Mouse (Mus musculus): ENCODE results near the gene Pknox2. TPM values are rescaled to one million over a fixed set of nuclear protein-coding genes. Genes with fewer than 3 reads are reported as not detected.

Gene Pknox2
- polyA plus RNA-seq, 1 experiment: 1.8 TPM

DNA sequence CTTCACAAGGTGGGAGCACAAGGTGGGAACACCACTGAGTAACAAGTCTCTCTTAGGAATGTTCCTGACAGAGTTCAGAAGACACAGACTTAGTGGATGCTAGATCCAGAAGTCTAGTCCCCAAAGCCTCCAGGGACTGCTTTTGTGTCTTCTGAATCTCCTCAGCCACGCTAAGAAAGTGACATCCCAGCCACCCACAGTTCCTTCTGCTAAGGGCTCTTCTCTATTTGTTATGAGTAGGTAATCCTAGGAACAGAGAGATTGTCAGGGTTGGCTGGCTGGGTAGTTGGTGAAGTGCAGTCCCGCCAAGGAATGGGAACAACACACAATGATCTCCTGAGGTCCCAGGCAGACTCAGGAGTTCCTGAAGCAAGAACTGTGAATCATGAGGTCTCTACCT lies 85.6 kb downstream of the Pknox2 start:
- DNase-seq (ENCODE audit: low read depth, low spot score): no peak

DNA sequence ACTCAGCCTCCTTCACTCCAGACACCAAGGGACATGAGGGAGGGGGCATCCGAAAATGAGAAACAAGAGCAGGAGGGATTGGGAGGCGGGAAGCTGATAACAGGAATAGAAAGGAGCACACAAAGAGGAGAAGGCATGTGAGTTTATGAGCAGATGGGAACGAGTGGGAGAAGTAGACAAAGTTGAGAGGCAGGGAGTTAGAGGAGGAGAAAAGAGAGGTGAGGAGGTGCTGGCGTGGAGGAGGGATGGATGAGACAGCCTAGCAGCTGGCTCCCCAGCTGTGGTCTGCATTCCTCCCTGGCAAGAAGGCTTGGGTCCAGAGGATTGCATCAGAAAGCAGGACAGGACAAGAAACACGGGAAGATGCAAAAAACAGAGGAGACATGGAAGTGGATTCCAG lies 92.5 kb downstream of the Pknox2 start:
- WGBS: 54% methylated on average over 5 of the region's 5 CpGs
- no peak for DNase-seq (ENCODE audit: low read depth, low spot score)

More for the DNA sequence above, 85.6 kb downstream of the Pknox2 start:
- WGBS: 45% methylated on average over 2 of the region's 2 CpGs

DNA sequence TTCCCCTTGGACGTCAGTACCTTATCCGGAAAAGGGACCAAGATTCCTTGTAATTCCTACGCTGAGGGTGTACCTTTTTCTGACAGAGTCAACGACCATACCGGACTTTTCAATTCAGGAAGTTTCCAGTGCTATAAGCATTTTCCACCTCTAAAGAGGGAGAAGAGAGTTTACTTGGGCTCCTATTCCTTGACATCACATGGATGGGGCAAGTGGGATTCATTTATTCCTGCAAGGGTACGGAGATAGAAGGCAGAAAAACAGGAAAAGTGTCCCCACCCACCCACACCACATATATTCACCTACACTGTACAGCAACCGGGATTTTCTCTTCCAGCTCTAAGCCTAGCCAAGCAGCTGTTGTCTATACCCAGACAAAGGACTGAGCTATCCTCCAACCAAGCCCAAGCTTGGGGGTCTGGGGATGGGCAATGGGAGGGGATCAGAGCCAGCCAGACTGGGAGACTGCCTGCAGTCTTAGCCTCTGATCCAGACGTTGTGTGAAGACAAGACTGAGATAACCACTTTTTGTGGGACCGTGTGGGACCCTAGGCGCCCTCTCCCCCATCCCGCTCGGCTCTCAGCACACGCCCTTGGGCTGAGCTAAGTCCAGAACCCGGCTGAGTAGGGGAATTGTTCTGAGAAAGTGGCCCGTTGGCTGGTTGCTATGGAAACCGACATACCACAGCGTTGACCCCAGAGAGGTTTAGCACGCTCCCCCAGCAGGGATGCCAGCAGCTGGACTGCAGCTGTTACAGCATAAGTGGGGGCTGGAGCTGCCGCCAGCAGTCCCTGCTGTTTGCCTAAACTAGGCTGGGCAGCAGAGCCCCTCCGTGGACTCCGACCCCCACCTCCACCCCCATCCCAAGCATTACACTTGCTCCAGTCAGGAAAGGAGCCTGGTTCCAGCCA lies 93.3 kb downstream of the Pknox2 start:
- WGBS: 23% methylated on average over 21 of the region's 21 CpGs
- DNase-seq (ENCODE audit: low read depth, low spot score): no peak

DNA sequence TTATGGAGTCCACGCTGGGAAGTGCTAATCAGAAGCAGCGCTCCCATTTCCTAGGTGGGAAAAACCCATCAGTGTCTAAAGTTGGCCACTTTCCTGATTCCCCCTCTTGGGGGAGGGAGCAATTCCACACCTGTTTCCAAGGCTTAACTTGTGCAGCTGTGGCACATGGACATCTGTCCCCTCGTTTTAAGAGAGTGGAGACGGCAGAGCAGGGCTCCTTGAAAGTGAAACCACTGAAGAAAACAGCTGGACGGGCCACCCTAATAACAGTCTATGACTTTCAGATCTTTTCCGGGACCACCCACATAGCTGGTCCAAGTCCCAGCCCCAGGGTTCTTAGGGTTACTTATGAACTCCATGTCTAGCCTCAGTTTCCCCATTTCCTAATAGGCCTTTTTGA lies 94.2 kb downstream of the Pknox2 start:
- DNase-seq (ENCODE audit: low read depth, low spot score): no peak
- WGBS: 39% methylated on average over 6 of the region's 6 CpGs

DNA sequence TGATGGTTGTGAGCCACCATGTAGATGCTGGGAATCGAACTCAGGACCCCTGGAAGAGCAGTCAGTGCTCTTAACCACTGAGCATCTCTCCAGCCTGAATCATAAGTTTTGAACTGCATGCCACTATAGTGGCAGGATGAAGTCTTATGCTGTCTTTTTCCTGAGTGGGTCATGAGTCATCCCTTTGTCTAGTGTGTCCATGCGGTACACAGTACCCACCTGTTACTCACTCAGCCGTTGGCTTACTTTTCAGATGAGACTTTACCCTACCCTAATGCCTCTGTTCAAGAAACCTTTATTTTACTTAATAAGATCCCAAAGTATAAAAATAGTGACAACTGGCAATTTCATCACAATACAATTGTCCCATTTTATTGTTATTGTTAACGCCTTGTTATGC lies 95.5 kb downstream of the Pknox2 start:
- 81% methylated on average over 4 of the region's 4 CpGs for WGBS
- no peak for DNase-seq (ENCODE audit: low read depth, low spot score)

DNA sequence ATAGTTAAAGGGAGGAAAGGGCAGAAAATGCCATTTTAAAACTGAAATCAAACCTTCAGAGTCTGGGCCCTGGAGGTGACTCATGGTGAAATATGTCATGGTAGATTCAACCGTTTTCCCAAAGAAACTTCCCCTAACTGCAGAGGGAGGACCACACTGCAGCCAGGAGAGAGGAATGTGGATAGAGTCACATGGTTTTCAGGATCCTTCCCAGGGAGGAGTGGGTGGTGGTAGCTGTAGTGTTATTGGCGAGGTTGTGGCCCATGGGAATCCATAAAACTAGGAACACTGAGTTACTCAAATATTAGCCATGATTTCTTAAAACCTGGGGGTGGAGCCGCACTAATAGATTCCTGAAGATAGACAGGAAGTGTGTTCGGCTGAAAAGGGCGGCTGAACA lies 99.7 kb downstream of the Pknox2 start:
- WGBS: 61% methylated on average over 5 of the region's 5 CpGs
- no peak for DNase-seq (ENCODE audit: low read depth, low spot score)

DNA sequence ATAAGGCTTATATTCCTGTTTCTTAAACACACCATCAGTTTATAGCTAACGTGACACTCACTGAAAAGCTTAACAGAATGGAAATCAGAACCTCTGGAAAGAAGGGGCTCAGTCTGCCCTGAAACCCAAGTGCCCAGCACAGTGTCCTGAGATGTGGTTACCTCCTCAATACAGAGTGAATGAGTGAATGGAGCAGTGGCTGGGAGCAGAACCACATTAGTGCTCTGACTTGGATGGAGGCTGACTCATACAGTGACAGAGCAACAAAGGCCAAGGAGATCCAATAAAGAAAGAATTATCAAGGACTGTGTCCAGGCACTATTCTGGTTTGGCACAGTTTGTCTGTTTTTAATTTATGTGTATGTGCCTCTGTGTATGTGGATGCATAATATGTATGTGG lies 101.3 kb downstream of the Pknox2 start:
- whole genome bisulfite sequencing: 63% methylated on average over 1 of the region's 1 CpGs
- DNase-seq (ENCODE audit: low read depth, low spot score): no peak

DNA sequence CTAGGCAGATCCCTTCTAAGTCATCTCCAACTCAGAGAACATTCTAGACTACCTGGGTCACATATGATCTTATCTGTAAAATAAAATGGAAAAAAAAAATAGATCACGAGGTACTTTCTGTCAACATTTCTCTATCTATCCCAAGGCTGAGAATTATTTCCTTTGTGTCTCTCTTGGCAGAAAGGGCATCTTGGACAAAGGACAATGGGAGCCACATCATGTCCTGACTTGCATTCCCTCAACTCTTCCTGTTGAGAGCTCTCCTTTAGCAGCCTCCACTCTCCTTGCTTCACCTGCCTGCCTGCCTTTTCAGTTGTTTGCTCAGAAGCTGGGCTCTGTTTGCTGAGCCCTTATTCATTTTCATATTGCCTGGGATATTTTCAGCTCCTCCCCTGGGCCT lies 103.0 kb downstream of the Pknox2 start:
- 59% methylated on average over 1 of the region's 1 CpGs for WGBS

DNA sequence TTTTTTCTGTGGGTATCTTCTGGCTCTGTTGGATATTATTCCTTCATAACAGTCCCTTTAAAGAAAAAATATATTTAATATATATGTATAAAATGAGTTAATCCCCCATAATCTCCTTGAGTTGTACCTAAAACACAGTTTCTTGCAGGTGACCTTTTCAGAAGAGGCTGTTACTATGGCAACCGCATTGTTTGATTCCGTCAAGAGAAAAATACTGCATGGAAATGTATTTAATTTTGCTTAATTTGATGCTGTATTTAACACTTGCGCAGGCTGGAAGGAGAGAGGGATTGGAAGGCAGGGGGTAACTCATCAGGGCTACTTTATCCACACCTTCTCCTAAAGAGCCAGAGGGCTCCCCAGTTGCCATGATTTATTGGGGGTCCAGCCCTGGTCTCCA lies 108.3 kb downstream of the Pknox2 start:
- DNase-seq (ENCODE audit: low read depth, low spot score): no peak
- 92% methylated on average over 3 of the region's 3 CpGs for whole genome bisulfite sequencing

More for the DNA sequence above, 103.0 kb downstream of the Pknox2 start:
- no peak for DNase-seq (ENCODE audit: low read depth, low spot score)

DNA sequence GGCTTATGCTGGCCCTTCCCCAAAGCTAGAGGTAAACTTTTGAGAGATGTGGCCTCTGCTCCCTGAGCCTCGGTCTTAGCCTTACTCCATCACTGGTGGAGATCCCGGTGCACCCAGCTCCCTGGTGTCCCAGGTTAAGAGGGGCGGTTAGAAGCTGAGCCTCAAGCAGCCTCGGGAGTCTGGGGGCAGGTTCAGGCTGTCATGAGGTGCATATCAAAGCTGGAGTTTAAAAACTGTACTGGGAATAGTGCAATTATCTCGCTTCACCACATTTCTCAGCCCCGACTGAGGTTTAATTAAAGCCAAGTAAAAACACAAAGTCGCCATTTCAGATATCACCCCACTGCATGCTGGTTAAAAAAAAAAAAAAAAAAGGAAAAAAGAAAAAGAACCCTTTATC lies 108.8 kb downstream of the Pknox2 start:
- 71% methylated on average over 7 of the region's 7 CpGs for WGBS
- no peak for DNase-seq (ENCODE audit: low read depth, low spot score)

DNA sequence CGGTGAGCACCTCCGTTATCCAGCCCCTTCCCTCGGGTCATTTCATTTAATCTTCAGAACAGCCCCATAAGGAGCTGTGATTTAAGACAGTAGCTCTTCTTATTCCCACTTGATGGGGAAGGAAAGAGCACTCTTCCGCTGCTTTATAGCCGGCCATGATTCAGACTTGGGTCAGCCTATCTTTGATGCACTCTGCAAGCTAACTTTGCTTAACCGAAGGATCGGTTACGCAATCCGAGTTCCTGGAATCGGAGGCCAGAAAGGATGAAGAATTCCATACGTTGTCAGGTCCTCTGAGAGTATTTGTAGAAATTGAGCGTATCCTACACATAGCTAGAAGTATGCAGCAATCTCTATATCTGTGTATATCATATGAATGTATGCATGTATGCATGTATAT lies 109.8 kb downstream of the Pknox2 start:
- DNase-seq (ENCODE audit: low read depth, low spot score): no peak
- 67% methylated on average over 12 of the region's 12 CpGs for WGBS

DNA sequence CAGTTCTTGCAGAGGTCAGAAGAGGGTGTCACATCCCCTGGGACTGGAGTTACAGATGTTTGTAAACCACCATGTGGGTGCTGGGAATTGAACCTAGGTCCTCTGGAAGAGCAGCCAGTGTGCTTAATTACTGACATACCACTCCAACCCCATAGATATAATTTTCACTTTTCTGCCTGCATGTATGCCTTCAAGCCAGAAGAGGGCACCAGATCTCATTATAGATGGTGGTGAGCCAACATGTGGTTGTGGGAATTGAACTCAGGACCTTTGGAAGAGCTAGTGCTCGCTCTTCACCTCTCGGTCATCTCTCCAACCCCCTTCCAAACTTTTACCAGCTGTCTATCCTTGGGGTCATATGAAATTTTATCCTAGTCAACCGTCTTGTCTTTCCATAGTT lies 112.0 kb downstream of the Pknox2 start:
- 90% methylated on average over 3 of the region's 3 CpGs for WGBS
- DNase-seq (ENCODE audit: low read depth, low spot score): no peak

DNA sequence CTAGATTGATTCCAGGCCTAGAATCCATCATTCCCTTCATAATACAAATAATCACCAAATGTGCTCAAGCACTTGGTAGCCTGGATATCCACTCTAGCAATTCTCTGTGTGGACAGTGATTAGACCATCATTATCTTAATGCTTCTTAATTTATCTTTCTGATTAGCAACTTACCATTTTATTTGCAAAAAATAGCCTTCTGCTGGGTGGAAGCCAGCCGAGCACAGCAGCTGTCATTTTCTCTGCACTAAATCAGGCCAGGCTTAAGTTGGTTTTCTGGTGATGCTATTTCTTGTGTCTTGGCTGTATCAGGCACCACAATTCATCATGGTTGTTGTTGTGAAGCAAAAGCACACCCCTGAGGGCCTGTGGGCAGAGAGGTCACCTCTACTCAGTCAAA lies 112.9 kb downstream of the Pknox2 start:
- 85% methylated on average over 1 of the region's 1 CpGs for WGBS
- no peak for DNase-seq (ENCODE audit: low read depth, low spot score)

DNA sequence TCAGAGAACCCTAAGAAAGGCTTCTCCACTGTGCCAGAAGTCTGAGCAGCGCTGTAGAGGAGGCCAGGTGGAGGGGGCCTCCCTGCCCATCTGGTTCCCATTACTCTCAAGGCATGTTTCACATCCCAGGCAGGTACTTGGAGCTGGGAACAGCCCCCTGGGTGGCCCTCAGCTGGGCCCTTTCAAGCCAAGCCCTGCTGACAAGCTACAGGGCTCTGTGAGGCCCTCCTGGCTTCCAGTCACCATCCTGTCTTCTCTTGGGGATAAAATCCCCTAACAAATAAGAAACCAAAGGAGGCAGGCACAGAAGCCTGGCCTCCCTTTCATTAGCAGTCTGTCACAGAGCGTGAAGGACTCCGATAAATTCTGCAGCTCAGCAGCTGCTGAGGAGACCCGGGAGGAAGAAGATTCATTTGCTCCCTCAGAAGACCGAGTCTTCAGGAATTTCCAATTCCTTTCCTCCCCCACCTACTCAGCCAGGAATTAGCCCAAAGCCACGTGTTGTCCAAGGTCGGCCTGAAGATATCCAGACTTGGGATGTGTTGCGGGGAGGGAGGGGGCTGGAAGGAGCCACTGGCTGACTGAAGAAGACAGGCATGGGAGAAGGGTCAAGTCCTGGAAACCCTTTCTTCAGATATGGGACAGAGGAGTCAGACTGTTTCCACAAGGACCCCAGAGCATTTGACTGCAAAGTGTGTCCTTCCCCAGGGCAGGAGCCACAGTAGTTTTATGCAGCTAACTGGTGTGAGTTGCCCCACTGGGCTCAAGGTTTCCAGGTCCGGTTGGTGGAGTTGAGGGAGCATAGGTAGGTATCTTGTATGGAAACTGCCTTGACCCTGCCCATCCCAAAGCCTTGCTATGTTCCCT lies 116.6 kb downstream of the Pknox2 start:
- 45% methylated on average over 9 of the region's 9 CpGs for WGBS
- no peak for DNase-seq (ENCODE audit: low read depth, low spot score)

DNA sequence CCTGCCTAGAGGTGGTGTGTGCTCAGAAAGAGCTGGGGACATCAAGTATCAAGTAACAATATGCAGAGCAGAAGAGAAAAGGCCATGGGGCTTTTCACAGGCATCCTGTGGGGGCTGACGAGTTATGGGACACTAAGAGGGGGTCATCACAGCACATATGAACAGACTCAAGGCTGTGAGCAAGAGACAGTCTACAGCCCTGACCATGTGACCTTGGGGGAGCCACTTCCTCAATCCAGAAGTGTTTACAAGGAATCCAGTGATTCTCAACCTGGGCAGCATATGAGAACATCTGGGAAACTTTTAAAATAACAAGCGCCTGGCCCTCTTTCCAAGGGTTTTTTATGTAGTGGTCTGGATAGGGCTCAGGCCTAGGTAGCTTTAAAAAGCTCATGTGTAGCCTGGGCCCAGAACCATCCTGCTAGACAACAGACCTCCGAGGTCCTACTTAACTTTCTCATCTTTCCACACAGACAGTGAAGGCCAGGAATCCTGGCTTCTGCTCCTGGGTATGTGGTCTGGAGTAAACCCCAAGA lies 117.3 kb downstream of the Pknox2 start:
- no peak for DNase-seq (ENCODE audit: low read depth, low spot score)
- 73% methylated on average over 3 of the region's 3 CpGs for WGBS

DNA sequence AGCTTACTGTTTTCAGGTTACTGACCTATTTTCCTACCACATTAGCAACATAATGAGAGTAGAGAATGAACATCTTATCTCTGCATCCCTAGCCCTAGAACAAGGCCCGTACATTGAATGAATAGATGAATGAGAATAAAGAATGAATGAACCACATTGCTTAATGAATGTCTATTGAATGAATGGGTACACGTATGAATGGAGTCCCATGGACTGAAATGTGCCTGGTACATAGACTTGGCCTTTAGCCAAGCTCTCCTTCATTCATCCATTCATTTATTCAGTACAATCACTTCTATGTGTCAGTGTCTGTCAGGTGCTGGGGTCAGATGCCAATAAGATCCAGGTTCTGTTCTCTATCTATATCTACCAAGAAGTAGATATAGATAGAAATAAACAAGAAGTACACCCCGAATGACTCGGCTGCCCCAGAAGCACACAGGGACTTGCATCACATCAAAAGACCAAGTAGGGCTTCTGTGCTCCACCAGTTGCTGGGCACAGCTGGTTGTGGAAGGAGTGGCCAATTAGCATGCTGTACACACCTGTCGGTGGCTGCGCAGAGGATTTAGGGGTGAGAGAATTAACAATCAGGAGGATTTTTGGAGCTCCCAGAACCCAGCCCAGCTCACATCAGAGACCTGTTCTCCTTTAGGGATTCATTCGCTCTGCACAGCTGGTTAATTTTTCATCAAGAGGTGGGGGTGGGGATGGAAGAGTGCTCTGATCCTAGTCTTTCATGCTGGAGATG lies 119.2 kb downstream of the Pknox2 start:
- no peak for DNase-seq (ENCODE audit: low read depth, low spot score)
- WGBS: 75% methylated on average over 7 of the region's 7 CpGs

DNA sequence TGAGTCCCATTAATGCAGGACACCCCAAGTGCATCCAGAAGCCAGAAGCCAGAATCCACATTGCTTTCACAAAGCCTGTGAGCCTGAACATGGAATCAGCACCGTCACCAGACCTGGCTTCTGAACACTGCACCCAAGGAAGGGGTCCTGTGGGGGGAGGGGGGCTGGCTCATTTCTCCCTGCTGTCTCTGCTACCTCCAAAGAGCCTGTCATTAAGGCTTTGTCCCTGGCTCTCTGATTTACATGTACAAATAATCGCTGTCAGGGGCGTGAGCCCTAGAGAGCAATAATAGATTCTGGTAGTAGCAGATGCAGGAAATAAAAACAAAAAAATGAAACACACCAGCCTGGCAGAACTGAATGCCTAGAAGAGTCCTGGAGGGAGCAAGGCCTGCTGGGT lies 121.3 kb downstream of the Pknox2 start:
- DNase-seq (ENCODE audit: low read depth, low spot score): no peak
- 51% methylated on average over 3 of the region's 3 CpGs for WGBS

DNA sequence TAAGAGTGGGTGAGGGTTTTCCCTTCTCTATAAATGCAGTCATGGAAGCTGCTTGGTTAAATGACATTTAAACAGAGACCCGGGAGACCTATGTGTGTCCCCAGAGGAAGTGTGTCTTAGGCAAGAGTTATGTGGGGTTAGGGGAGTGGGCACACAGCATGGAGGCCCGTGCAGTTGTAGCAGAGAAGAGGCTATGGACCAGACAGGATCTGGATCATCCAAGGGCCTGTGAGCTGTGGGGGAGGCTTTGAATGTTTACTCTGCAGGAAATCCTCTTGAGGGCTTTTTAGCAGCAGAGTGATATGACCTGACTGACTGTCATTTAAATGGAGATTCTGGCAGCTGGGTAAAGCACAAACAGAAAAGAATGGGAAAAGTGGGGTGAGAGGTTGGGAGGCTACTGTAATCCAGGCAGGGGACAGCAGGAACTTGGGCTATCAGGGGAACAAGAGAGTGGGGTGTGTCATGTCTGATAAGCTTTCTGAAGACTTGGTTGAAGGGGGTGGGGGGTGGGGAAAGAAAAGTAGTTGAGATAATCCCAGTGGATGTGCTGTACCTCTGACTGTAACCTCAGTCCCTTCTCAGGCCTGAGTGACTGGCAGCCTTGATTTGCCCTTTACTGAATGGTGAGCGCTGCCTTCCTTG lies 125.5 kb downstream of the Pknox2 start:
- 28% methylated on average over 3 of the region's 3 CpGs for WGBS

DNA sequence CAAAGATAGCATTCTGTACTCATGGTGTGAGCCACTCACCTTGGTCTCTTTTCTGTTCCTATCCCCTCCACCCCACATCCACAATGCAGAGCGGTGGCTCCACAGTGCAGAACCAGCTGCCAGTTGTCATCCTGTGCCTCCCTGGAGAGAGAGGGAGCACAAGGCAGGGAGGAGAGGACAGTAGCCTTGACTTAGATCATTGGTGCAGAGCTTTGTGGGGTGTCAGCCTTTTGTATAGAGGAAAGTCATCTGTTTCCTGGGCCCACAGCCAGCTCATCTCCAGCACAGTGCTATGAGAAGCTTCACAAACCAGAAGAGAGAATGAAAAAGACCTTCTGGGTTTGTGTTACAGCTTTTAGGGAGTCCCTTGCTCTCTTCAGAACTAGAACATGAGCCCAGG lies 129.1 kb downstream of the Pknox2 start:
- WGBS: 76% methylated on average over 1 of the region's 1 CpGs
- DNase-seq (ENCODE audit: low read depth, low spot score): no peak

More for the DNA sequence above, 125.5 kb downstream of the Pknox2 start:
- DNase-seq (ENCODE audit: low read depth, low spot score): no peak

Data from large intestine, adult 2 months (tissue).